Mouse (Mus musculus): Measurements from ENCODE around the gene Vps35l.

Gene Vps35l

GRCm38 (mm10) chr7:118723927-118724326, 16.1 kb upstream of the Vps35l start:
- CTCF ChIA-PET: interaction anchor here in 1 of 4 experiments (0.6 kb wide), 1 partner anchor 315 kb away, joined by 4 read pairs; no protein-coding TSS in a partner anchor
- POLR2A ChIA-PET: interaction anchor here in 2 of 4 experiments (0.7 to 1.3 kb wide), 4 partner anchors 12 to 269 kb away, joined by 3 to 4 read pairs (median 3); partner anchors contain the start of genes Ccp110 (in 1 of the 2) and Gde1 (in 1 of the 2)

GRCm38 (mm10) chr7:118725459-118725858, 14.6 kb upstream of the Vps35l start:
- ChIA-PET POLR2A (interaction anchor here in 1 of 4 experiments (0.5 to 1.3 kb wide), 6 partner anchors 9 to 128 kb away, joined by 3 to 4 read pairs (median 3); no protein-coding TSS in a partner anchor), CTCF (interaction anchor here in 2 of 4 experiments (0.8 to 1.7 kb wide), 3 partner anchors 12 to 285 kb away, joined by 3 read pairs; no protein-coding TSS in a partner anchor)

GRCm38 (mm10) chr7:118728846-118729587, 11.0 kb upstream of the Vps35l start:
- ChIA-PET POLR2A (interaction anchor here in 2 of 4 experiments (0.6 to 1.7 kb wide), 5 partner anchors 11 to 19 kb away, joined by 3 to 5 read pairs (median 3); partner anchors contain the start of genes Ccp110 (in 1 of the 2) and Vps35l (in 1 of the 2)), CTCF (no interaction called here)

GRCm38 (mm10) chr7:118731781-118732180, 8.2 kb upstream of the Vps35l start:
- ChIA-PET CTCF (no interaction called here), POLR2A (interaction anchor here in 2 of 4 experiments (0.8 to 1.1 kb wide), 3 partner anchors 9 to 14 kb away, joined by 3 to 5 read pairs (median 3); partner anchors contain the start of gene Vps35l (in 1 of the 2))

- ChIA-PET CTCF (no interaction called here), POLR2A (interaction anchor here (0.6 to 1.1 kb wide), 4 partner anchors 16 to 454 kb away, joined by 3 read pairs; partner anchors contain the start of gene Gde1 (in 1 of the 4))
Measured at GRCm38 (mm10) chr7:118733225-118733624, 6.8 kb upstream of the Vps35l start.

- ChIA-PET POLR2A (interaction anchor here in 2 of 4 experiments (0.6 to 0.8 kb wide), 2 partner anchors 33 to 286 kb away, joined by 3 to 5 read pairs; no protein-coding TSS in a partner anchor), CTCF (no interaction called here)
Measured at GRCm38 (mm10) chr7:118738730-118739129, 1.3 kb upstream of the Vps35l start.

GRCm38 (mm10) chr7:118740532-118741338, 709 bp downstream of the Vps35l start:
- ChIA-PET CTCF (interaction anchor here (0.6 to 2.1 kb wide), 45 partner anchors 7 to 1896 kb away, joined by 3 to 24 read pairs (median 4); partner anchors contain the start of genes Gprc5b (in 2 of the 4) and Ccp110 (in 1 of the 4)), POLR2A (interaction anchor here (0.6 to 2.6 kb wide), 73 partner anchors 9 to 612 kb away, joined by 3 to 27 read pairs (median 4); partner anchors contain the start of genes Gprc5b (in 3 of the 4), Arl6ip1 (in 2 of the 4), Ccp110 (in 2 of the 4) and Gde1 (in 1 of the 4))

- ChIA-PET POLR2A (interaction anchor here in 2 of 4 experiments (2.1 to 2.6 kb wide), 2 partner anchors 8 kb away, joined by 17 to 27 read pairs; no protein-coding TSS in a partner anchor), CTCF (no interaction called here)
Measured at GRCm38 (mm10) chr7:118742278-118742677, 2.3 kb downstream of the Vps35l start.

- ChIA-PET CTCF (interaction anchor here in 1 of 4 experiments (0.6 kb wide), 1 partner anchor 104 kb away, joined by 4 read pairs; no protein-coding TSS in a partner anchor), POLR2A (interaction anchor here in 2 of 4 experiments (0.6 to 0.9 kb wide), 5 partner anchors 33 to 248 kb away, joined by 3 to 4 read pairs (median 3); partner anchors contain the start of gene Ccp110 (in 1 of the 2))
Measured at GRCm38 (mm10) chr7:118744766-118745165, 4.7 kb downstream of the Vps35l start.

GRCm38 (mm10) chr7:118747891-118748672, 8.1 kb downstream of the Vps35l start:
- CTCF ChIA-PET: interaction anchor here in 3 of 4 experiments (0.5 to 4.7 kb wide), 5 partner anchors 7 to 275 kb away, joined by 3 to 21 read pairs (median 4); partner anchors contain the start of gene Vps35l (in 1 of the 3)
- POLR2A ChIA-PET: interaction anchor here in 3 of 4 experiments (1.1 to 4.4 kb wide), 5 partner anchors 7 to 246 kb away, joined by 3 to 27 read pairs (median 15); partner anchors contain the start of genes Vps35l (in 2 of the 3), Ccp110 (in 1 of the 3) and Gprc5b (in 1 of the 3)

- ChIA-PET CTCF (interaction anchor here in 3 of 4 experiments (0.9 to 4.7 kb wide), 9 partner anchors 9 to 274 kb away, joined by 3 to 21 read pairs (median 5); partner anchors contain the start of gene Vps35l (in 2 of the 3)), POLR2A (interaction anchor here (0.6 to 4.4 kb wide), 26 partner anchors 9 to 620 kb away, joined by 3 to 27 read pairs (median 4); partner anchors contain the start of genes Vps35l (in 4 of the 4), Ccp110 (in 2 of the 4), Arl6ip1 (in 1 of the 4) and Gde1 (in 1 of the 4))
Measured at GRCm38 (mm10) chr7:118749706-118750105, 9.7 kb downstream of the Vps35l start.

- ChIA-PET CTCF (interaction anchor here in 3 of 4 experiments (0.5 to 4.7 kb wide), 5 partner anchors 11 to 229 kb away, joined by 3 to 21 read pairs (median 3); partner anchors contain the start of gene Vps35l (in 2 of the 3)), POLR2A (interaction anchor here in 2 of 4 experiments (1.6 to 4.4 kb wide), 3 partner anchors 10 to 241 kb away, joined by 4 to 27 read pairs (median 6); partner anchors contain the start of gene Vps35l (in 2 of the 2))
Measured at GRCm38 (mm10) chr7:118751625-118752024, 11.6 kb downstream of the Vps35l start.

GRCm38 (mm10) chr7:118755756-118756155, 15.7 kb downstream of the Vps35l start:
- CTCF ChIA-PET: interaction anchor here in 2 of 4 experiments (0.6 to 1.4 kb wide), 3 partner anchors 10 to 240 kb away, joined by 4 to 8 read pairs (median 4); no protein-coding TSS in a partner anchor
- POLR2A ChIA-PET: interaction anchor here in 2 of 4 experiments (1.1 to 2.3 kb wide), 4 partner anchors 9 to 53 kb away, joined by 3 to 12 read pairs (median 4); partner anchors contain the start of gene Vps35l (in 2 of the 2)

- POLR2A ChIA-PET: interaction anchor here in 2 of 4 experiments (0.9 to 2.3 kb wide), 5 partner anchors 8 to 235 kb away, joined by 3 to 12 read pairs (median 4); partner anchors contain the start of gene Vps35l (in 2 of the 2)
- CTCF ChIA-PET: interaction anchor here in 2 of 4 experiments (0.6 to 1.4 kb wide), 4 partner anchors 10 to 254 kb away, joined by 3 to 8 read pairs (median 4); no protein-coding TSS in a partner anchor
Measured at GRCm38 (mm10) chr7:118756490-118757265, 16.7 kb downstream of the Vps35l start.

GRCm38 (mm10) chr7:118758369-118758768, 18.3 kb downstream of the Vps35l start:
- CTCF ChIA-PET: interaction anchor here in 2 of 4 experiments (0.6 to 1.1 kb wide), 2 partner anchors 8 to 219 kb away, joined by 3 read pairs; no protein-coding TSS in a partner anchor
- POLR2A ChIA-PET: interaction anchor here in 2 of 4 experiments (0.7 to 1.3 kb wide), 2 partner anchors 18 to 74 kb away, joined by 3 to 4 read pairs; partner anchors contain the start of gene Vps35l (in 1 of the 2)
